Mouse (Mus musculus): ENCODE data around the gene Ctnnbip1. TPM values are rescaled to one million over a fixed set of nuclear protein-coding genes. Genes with fewer than 3 reads are reported as not detected.

The Ctnnbip1 gene
- 9.0 and 11.6 TPM in 2 replicates for polyA plus RNA-seq (2012)

GRCm38 (mm10) chr4:149517868-149518340 is at the start of gene Ctnnbip1:
Gene Ctnnbip1 (plus strand): TSS chr4:149518236.

GRCm38 (mm10) chr4:149477078-149477477 is 41.0 kb upstream of the Ctnnbip1 start, which contains the start of gene Tmem274:
Gene Tmem274 (plus strand): TSS chr4:149477378.

GRCm38 (mm10) chr4:149485053-149485824 is 32.8 kb upstream of the Ctnnbip1 start, which contains the start of the genes Nmnat1 and Lzic:
Gene Nmnat1 (minus strand): TSS chr4:149485202.
Gene Lzic (plus strand): TSS chr4:149485229.

GRCm38 (mm10) chr4:149586044-149586782 is 68.2 kb downstream of the Ctnnbip1 start, which contains the start of gene Clstn1:
Gene Clstn1 (plus strand): TSS chr4:149586468.

Other genes starting within 250 kb of the Ctnnbip1 start
- 1.5 and 1.8 TPM in 2 replicates for gene Kif1b, start 210.5 kb upstream of the Ctnnbip1 start, polyA plus RNA-seq (2012)
- 228 and 252 TPM in 2 replicates for gene Ube4b, start 91.5 kb upstream of the Ctnnbip1 start, polyA plus RNA-seq (2012)
- not detected in 2 replicates for gene Rbp7, start 63.3 kb upstream of the Ctnnbip1 start, polyA plus RNA-seq (2012)
- gene Tmem274, start 40.9 kb upstream of the Ctnnbip1 start, polyA plus RNA-seq (2012), result not detected in 2 replicates
- gene Nmnat1, start 33.0 kb upstream of the Ctnnbip1 start, polyA plus RNA-seq (2012), result 3.5 and 3.9 TPM in 2 replicates
- 13.9 and 16.5 TPM in 2 replicates for gene Lzic, start 33.0 kb upstream of the Ctnnbip1 start, polyA plus RNA-seq (2012)
- gene Clstn1, start 68.2 kb downstream of the Ctnnbip1 start, polyA plus RNA-seq (2012), result 14.2 and 22.6 TPM in 2 replicates
- 70.3 and 84.3 TPM in 2 replicates for gene Pik3cd, start 184.3 kb downstream of the Ctnnbip1 start, polyA plus RNA-seq (2012)
- gene Tmem201, start 219.8 kb downstream of the Ctnnbip1 start, polyA plus RNA-seq (2012), result 71.1 and 84.6 TPM in 2 replicates